Mouse (Mus musculus): ENCODE results near the gene Foxs1. TPM values are rescaled to one million over a fixed set of nuclear protein-coding genes. Genes with fewer than 3 reads are reported as not detected.

The Foxs1 gene
- polyA plus RNA-seq, 1 experiment: 4.6 TPM

GRCm38 (mm10) chr2:152948438-152949020, 15.5 kb upstream of the Foxs1 start:
- Histone ChIP-seq H3K4me1 (peaks cover 37% of the 10 kb centered on the region), H3K27me3 (replicated peaks) (peaks cover 97% of the 10 kb centered on the region), H3K36me3 (replicated peaks; ENCODE audit: low read length) (no peaks in the 10 kb centered on the region), H3K9me3 (no peaks in the 10 kb centered on the region), H3K4me3 (replicated peaks) (no peak overlapping the region)
- TF ChIP-seq FLI1 (IDR thresholded peaks at IDR 0.05; ENCODE audit: low read length): no peak

- no peak for TF ChIP-seq GATA1 (IDR thresholded peaks at IDR 0.05; ENCODE audit: borderline replicate concordance, low read length)
- TF ChIP-seq FLI1 (IDR thresholded peaks at IDR 0.05; ENCODE audit: low read length): no peak
- no peaks in the 10 kb centered on the region for H3K36me3 ChIP-seq (replicated peaks; ENCODE audit: low read length)
- H3K4me3 ChIP-seq (replicated peaks): no peak overlapping the region
- peaks cover 46% of the 10 kb centered on the region for H3K4me1 ChIP-seq
- H3K27me3 ChIP-seq (replicated peaks): peaks cover 100% of the 10 kb centered on the region
- H3K9me3 ChIP-seq: no peaks in the 10 kb centered on the region
Measured at GRCm38 (mm10) chr2:152947098-152947497, 14.1 kb upstream of the Foxs1 start.

GRCm38 (mm10) chr2:152944013-152944412, 11.0 kb upstream of the Foxs1 start:
- no peak overlapping the region for H3K4me3 ChIP-seq (replicated peaks)
- H3K27me3 ChIP-seq (replicated peaks): peaks cover 88% of the 10 kb centered on the region
- peaks cover 58% of the 10 kb centered on the region for H3K4me1 ChIP-seq
- no peaks in the 10 kb centered on the region for H3K9me3 ChIP-seq
- no peak for TF ChIP-seq FLI1 (IDR thresholded peaks at IDR 0.05; ENCODE audit: low read length)
- H3K36me3 ChIP-seq (replicated peaks; ENCODE audit: low read length): no peaks in the 10 kb centered on the region

- TF ChIP-seq GATA1 (IDR thresholded peaks at IDR 0.05; ENCODE audit: borderline replicate concordance, low read length): no peak
- TF ChIP-seq FLI1 (IDR thresholded peaks at IDR 0.05; ENCODE audit: low read length): no peak
- H3K9me3 ChIP-seq: no peaks in the 10 kb centered on the region
- peaks cover 62% of the 10 kb centered on the region for H3K4me1 ChIP-seq
- peak overlapping the region; percentile 88 for H3K4me3 ChIP-seq (replicated peaks)
- H3K27me3 ChIP-seq (replicated peaks): peaks cover 88% of the 10 kb centered on the region
- H3K36me3 ChIP-seq (replicated peaks; ENCODE audit: low read length): no peaks in the 10 kb centered on the region
Measured at GRCm38 (mm10) chr2:152943568-152943967, 10.6 kb upstream of the Foxs1 start.

GRCm38 (mm10) chr2:152942898-152943515, 10.0 kb upstream of the Foxs1 start:
- Histone ChIP-seq H3K4me1 (peaks cover 66% of the 10 kb centered on the region), H3K27me3 (replicated peaks) (peaks cover 88% of the 10 kb centered on the region), H3K4me3 (replicated peaks) (peak overlapping the region; percentile 88), H3K9me3 (no peaks in the 10 kb centered on the region), H3K36me3 (replicated peaks; ENCODE audit: low read length) (no peaks in the 10 kb centered on the region)
- TF ChIP-seq FLI1 (IDR thresholded peaks at IDR 0.05; ENCODE audit: low read length) (no peak), GATA1 (IDR thresholded peaks at IDR 0.05; ENCODE audit: borderline replicate concordance, low read length) (no peak)

GRCm38 (mm10) chr2:152941776-152942175, 8.8 kb upstream of the Foxs1 start:
- no peaks in the 10 kb centered on the region for H3K36me3 ChIP-seq (replicated peaks; ENCODE audit: low read length)
- peak overlapping the region; percentile 42 for H3K4me3 ChIP-seq (replicated peaks)
- TF ChIP-seq FLI1 (IDR thresholded peaks at IDR 0.05; ENCODE audit: low read length) (no peak), GATA1 (IDR thresholded peaks at IDR 0.05; ENCODE audit: borderline replicate concordance, low read length) (no peak)
- H3K4me1 ChIP-seq: peaks cover 66% of the 10 kb centered on the region
- H3K27me3 ChIP-seq (replicated peaks): peaks cover 77% of the 10 kb centered on the region
- no peaks in the 10 kb centered on the region for H3K9me3 ChIP-seq

GRCm38 (mm10) chr2:152941106-152941505, 8.1 kb upstream of the Foxs1 start:
- H3K9me3 ChIP-seq: no peaks in the 10 kb centered on the region
- H3K4me3 ChIP-seq (replicated peaks): no peak overlapping the region
- TF ChIP-seq GATA1 (IDR thresholded peaks at IDR 0.05; ENCODE audit: borderline replicate concordance, low read length): no peak
- TF ChIP-seq FLI1 (IDR thresholded peaks at IDR 0.05; ENCODE audit: low read length): no peak
- no peaks in the 10 kb centered on the region for H3K36me3 ChIP-seq (replicated peaks; ENCODE audit: low read length)
- peaks cover 69% of the 10 kb centered on the region for H3K4me1 ChIP-seq
- H3K27me3 ChIP-seq (replicated peaks): peaks cover 77% of the 10 kb centered on the region

GRCm38 (mm10) chr2:152939846-152940245, 6.8 kb upstream of the Foxs1 start:
- Histone ChIP-seq H3K36me3 (replicated peaks; ENCODE audit: low read length) (no peaks in the 10 kb centered on the region), H3K27me3 (replicated peaks) (peaks cover 76% of the 10 kb centered on the region), H3K4me3 (replicated peaks) (peak overlapping the region; percentile 81), H3K4me1 (peaks cover 82% of the 10 kb centered on the region), H3K9me3 (no peaks in the 10 kb centered on the region)
- TF ChIP-seq FLI1 (IDR thresholded peaks at IDR 0.05; ENCODE audit: low read length) (no peak), GATA1 (IDR thresholded peaks at IDR 0.05; ENCODE audit: borderline replicate concordance, low read length) (no peak)

GRCm38 (mm10) chr2:152933614-152934013, 606 bp upstream of the Foxs1 start:
- H3K36me3 ChIP-seq (replicated peaks; ENCODE audit: low read length): no peaks in the 10 kb centered on the region
- H3K27me3 ChIP-seq (replicated peaks): peaks cover 30% of the 10 kb centered on the region
- peaks cover 78% of the 10 kb centered on the region for H3K4me1 ChIP-seq
- no peak for TF ChIP-seq GATA1 (IDR thresholded peaks at IDR 0.05; ENCODE audit: borderline replicate concordance, low read length)
- no peak for TF ChIP-seq FLI1 (IDR thresholded peaks at IDR 0.05; ENCODE audit: low read length)
- H3K9me3 ChIP-seq: no peaks in the 10 kb centered on the region
- H3K4me3 ChIP-seq (replicated peaks): peak overlapping the region; percentile 26

- H3K27me3 ChIP-seq (replicated peaks): peaks cover 21% of the 10 kb centered on the region
- TF ChIP-seq GATA1 (IDR thresholded peaks at IDR 0.05; ENCODE audit: borderline replicate concordance, low read length) (no peak), FLI1 (IDR thresholded peaks at IDR 0.05; ENCODE audit: low read length) (no peak)
- H3K9me3 ChIP-seq: no peaks in the 10 kb centered on the region
- peaks cover 94% of the 10 kb centered on the region for H3K4me1 ChIP-seq
- H3K4me3 ChIP-seq (replicated peaks): peak overlapping the region; percentile 15
- no peaks in the 10 kb centered on the region for H3K36me3 ChIP-seq (replicated peaks; ENCODE audit: low read length)
Measured at GRCm38 (mm10) chr2:152931456-152932160, 1.4 kb downstream of the Foxs1 start.
